Mouse (Mus musculus) layer of hippocampus, postnatal 10 days (tissue): ENCODE data around the gene Slc25a28. TPM values are rescaled to one million over a fixed set of nuclear protein-coding genes. Genes with fewer than 3 reads are reported as not detected.

Experiments
- DNase-seq, 2 experiments: peaks; one replicate each; pipeline ENCODE4 v3.0.0; 2021; ENCODE audit warnings: low spot score in 2 of 2
- total RNA-seq, 2 experiments: library from RNA; stranded (reverse); gene quantifications; 2 replicates each; pipeline ENCODE4 v1.2.3; 2021

Gene Slc25a28
- total RNA-seq, 2 experiments from 2014 or later = 36.2 to 40.2 TPM

- DNase-seq = no peak
These were observed 3.9 kb upstream of the Slc25a28 start for GRCm38 (mm10) chr19:43678467-43679003.

- no peak for DNase-seq
These were observed 1.1 kb upstream of the Slc25a28 start for GRCm38 (mm10) chr19:43675525-43676400.

DNA sequence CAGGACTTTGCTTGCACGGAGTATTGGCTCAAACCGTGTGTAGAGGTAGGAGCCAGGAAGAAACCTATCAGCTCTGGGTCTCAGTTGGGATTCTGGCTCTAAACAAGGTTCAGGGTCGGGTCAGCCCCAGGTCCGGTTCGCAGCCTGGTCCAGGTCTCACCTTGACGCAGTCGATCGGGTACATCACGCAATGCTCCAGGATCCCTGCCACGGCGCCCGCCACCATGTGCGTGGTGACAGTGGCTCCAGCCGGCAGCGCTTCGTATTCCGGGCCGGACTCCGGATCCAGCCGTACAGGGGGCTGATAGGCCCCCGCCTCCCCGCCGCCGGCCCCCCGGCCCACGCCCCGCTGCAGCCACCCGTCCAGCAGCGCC, 378 bp downstream of the Slc25a28 start:
- DNase-seq = no peak

DNA sequence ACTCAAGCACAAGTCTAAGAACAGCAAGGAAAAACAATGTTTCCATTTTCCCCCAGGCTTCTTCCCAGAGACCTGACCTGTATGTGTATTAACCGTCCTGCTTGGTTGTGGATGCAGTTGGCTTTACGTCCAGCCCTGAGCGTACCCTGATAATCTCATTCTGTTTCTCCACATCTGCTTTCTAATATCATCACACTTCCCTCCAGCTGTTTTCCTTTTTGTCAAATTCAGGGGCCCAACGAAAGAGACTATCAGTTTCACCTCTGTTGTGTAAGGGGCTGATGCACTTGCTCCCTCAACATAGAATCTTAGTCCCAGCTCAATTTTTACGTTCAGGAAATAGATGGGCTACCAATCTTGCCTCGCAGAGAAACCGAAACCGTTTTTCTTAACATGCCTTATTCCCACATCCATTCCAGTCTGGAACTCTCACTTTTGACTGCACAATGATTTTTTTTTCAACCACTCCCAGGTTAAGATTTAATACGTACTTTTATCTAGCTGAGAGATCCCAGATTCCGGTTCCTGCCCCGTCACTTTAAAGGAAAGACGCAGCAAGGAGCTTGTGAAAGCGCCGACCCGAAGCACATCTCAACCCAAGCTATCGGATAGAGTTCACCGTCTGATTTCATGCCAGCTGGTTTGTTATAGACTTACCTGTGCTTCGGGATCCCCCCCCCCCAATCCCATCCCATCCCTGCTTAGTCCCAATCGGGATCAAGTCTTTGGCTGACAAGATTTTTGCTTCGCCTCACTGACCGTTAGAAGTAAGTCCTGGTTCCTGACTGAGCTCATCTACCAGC, 967 bp downstream of the Slc25a28 start:
- DNase-seq = no peak

GRCm38 (mm10) chr19:43671054-43671453, 3.6 kb downstream of the Slc25a28 start:
- no peak for DNase-seq

DNA sequence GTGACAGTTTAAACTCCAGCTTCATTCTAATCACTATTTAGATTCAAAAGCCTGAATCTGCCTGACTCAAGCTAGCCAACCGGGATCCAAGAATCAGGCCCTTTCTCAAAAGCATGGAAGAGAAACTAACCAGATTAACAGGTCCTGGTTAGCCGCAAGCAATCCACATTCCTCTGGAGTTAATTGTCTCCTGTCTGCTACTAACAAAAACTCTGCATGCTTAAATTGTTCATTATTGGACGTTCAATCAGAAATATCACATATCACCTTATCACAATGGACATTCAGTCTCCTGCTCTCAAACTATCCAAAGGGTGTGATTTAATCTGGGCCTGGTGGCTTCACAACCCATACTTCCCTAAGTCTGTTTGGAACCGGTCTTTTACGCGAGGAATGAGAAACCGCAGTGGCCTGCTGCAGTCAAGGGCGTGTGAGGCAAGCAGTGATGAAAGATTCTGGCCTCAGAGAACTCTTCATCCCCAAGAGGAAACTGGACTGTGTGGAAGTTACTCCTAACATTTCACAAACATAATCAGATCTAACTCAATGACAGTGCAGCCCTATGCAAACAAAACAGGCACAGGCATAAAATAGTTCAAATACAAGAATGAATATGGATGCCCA, 5.4 kb downstream of the Slc25a28 start:
- no peak for DNase-seq

- no peak for DNase-seq
These were observed 7.3 kb downstream of the Slc25a28 start for GRCm38 (mm10) chr19:43667430-43667809.

DNA sequence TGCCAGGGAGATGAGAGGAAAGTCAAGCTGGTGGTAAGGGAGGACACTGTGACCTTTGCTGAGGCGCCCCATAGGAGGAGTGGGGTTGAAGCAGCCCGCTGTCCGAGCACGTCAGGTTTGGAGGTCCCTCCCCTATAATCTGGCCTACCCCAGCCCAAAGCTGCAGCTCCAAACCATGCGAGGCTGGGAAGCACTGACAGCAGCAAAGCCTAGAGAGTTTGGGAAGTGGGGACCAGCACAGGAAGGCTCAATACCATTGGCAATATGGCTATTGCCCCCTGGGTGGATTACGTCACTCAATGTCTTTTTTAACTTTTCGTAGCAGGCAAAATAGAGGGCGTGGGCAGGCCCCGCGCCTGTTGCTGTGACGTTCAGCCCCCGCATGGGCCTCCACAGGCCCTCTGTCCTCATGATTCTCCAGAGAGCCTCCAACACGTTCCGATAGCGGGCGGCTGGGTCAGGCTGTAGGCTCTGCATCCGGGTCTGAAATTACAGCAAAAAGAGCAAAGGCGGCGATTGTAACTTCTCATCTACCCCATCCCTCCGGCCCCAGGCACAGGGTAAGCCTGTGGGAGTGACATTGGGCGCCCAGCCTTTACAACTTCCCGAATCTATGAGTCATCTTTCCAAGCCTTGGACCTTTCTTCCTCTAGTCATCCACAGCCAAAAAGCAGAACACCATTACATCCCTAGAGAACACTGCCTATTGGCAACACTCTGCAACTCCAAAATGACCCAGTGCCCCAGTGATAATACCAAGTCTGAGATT, 7.8 kb downstream of the Slc25a28 start:
- DNase-seq = no peak

DNA sequence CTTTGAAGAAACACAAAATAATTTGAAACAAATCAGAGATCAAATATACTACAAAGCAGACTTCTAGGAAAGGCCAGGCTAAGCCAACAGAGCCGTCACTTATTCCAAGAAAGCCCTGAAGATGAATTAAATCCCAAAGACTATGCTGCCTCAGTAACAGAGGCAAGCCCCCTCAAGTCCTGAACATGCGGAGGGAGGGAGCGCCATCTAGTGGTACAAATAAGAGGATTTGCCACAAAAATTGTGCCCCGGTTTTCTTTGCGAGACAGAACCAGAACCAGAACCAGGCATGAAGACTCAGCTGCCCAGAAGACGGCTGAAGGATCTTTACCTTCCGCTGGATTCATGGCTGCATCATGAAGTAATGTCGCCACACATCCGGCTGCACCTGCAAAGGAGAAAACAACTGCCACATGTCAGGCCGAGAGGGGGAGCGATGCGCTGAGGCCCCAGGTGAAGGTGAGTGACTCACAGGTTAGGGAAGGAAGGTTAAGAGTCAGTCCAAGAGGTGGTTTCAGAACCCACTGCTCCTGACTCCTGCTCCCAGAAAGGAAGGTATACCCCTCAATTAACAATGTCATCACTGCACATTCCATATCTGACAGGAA, 9.1 kb downstream of the Slc25a28 start:
- DNase-seq = peak; percentile 60 to 63

DNA sequence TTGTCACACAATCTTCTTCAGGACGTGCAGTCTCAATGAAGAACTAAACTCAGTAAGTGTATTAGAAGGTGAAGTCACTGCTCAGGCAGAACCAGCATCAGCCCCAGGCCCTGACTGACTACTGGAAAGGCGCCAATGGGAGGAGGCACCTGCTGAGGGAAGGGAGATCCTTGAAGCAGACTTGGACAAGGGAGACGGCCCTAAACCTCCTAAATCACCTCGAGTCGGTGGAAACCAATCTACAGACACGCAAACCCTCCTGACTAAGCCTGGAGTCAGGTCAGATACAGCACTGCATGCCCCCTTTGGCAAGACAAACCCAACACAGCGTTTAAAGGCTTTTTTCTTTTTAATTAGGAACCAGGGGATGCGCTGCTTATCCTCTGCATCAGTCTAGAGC, 11.2 kb downstream of the Slc25a28 start:
- no peak for DNase-seq

- no peak for DNase-seq
These were observed 12.3 kb downstream of the Slc25a28 start for GRCm38 (mm10) chr19:43662176-43662967.

GRCm38 (mm10) chr19:43660774-43661173, 13.9 kb downstream of the Slc25a28 start:
- DNase-seq = no peak

DNA sequence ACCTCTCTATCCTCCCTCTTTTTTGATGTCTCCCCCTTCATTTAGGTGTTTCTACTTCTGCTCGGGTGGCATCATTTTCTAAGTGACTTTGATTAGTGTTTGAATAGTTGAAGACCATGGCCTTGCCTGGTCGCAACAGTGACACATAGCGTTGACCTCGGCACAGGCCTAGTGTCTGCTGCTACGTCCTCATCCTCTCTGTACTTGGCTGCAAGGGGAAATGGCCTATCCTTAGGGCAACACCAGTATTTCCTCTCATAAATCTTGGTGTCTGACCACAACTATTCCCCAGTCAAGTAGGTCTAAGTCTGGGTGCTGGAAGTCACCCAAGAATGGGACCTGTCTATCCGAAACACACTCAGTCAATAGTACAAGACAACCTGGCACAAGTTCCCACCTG, 15.0 kb downstream of the Slc25a28 start:
- no peak for DNase-seq

DNA sequence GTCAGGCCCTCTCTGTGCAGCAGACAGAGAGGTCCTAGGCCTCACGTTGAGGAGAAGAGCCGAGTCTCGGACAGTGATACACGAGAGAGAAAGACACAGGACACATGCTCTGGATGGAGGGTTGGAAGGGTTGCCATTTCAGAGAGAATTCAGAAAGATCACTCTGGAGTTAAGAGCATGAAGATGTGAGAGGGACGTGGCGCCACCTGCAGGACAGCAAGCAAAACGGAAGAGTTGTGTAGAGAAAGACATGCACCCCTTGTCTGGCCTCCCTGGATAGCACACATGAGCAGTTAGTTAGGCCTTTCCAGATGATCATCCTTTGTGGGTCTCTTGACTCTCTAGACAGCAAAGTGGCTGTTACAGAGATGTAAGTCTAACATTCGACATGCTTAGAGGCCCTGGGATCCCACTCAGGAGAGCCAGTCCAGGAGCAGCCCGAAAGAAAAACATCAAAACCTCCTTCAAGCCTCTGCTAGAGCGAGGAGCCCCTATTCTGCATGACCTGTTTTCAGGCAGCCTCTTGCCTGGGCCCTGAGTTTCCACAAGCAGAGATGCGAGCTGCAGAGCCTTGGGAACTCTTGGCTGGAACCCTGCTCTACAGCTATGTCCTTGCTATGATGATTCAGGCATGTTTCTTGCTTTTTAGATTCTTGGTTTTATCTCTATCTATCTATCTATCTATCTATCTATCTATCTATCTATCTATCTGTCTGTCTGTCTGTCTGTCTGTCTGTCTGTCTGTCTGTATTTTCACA, 18.8 kb downstream of the Slc25a28 start:
- peak; percentile 76 to 84 for DNase-seq

DNA sequence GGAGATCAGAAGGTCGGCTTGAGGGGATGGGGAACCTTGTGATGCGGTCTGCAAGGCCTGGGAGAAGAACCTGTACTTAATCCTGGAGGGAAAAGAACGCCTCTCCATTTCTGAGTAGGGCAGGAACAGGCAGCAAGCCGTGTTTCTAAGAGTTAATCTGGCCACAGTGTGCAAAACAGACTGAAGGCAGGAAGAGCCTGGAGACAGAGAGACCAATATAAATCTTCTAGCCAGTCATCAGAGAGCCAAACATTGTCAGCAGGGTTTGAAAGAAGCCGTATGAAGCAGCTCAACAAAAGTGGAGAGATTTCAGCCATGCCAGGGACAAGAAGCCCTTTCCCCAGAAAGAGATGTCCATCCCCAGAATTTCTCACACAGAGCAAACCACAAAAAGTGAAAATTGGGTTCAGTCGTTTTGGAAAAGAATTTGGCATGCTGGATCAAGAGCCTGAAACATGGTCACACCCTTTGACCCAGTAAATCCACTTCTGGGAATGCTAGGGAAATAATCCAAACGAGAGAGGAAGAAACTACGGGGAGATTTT, 23.4 kb downstream of the Slc25a28 start:
- no peak for DNase-seq

GRCm38 (mm10) chr19:43648343-43648742, 26.3 kb downstream of the Slc25a28 start:
- DNase-seq = no peak

DNA sequence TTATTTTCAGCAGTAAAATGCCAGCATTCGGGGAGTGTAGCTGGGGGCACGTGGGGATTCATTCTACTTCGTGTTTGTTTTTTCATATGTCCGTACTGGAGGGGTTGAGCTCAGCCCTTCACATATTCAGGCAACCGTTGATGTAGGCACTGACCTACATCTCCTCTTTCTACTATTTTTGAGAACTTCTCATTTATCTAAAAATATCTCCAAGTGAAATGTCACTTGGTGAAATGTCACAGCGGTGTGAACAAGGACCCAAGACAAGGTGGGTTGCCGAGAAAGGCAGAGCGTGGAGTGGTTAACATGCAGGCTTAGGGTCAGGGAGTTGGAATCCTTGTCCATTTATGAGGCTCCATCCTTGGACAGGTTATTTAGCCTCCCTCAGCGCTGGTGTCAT, 27.4 kb downstream of the Slc25a28 start:
- no peak for DNase-seq

DNA sequence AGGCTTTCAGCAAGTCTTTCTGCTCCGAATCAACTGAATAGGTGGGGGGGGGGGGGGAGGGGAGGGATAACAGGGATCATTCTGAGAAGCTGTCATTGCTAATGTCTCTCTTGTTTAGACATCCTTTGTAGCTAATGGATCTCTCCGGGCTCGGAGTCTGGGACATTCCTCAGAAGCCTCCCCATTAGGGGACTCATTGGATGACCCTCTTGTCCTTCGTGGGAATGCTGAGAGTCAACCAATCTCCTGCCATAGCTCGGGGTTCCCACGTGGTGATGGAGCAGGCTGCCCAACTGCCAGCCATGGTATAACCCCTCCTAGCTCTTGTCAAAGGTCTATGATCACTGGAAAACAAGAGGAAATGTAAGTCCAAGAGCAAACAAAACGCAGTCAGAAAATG, 27.8 kb downstream of the Slc25a28 start:
- no peak for DNase-seq

DNA sequence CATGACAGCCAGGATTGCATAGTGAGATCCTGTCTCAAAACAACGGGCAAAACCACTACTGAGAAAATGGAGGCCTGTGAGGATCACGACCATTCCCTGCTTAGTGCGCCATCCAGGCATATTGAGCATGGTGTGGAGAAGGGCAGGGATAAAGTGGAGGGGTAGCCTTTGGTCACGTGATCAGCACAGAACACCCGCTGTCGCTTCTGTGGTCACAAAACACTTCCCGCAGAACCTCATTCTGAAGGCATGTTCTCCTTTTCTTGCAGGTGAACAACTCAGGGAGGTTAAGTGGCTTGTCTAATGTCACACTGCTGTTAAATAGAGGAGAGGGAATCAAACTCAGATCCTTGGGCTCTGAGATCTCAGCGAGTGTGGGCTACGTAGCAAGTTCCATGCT, 29.2 kb downstream of the Slc25a28 start:
- no peak for DNase-seq
